ENCODE assay signal across 10 mouse cellular contexts in the genomic region with DNA sequence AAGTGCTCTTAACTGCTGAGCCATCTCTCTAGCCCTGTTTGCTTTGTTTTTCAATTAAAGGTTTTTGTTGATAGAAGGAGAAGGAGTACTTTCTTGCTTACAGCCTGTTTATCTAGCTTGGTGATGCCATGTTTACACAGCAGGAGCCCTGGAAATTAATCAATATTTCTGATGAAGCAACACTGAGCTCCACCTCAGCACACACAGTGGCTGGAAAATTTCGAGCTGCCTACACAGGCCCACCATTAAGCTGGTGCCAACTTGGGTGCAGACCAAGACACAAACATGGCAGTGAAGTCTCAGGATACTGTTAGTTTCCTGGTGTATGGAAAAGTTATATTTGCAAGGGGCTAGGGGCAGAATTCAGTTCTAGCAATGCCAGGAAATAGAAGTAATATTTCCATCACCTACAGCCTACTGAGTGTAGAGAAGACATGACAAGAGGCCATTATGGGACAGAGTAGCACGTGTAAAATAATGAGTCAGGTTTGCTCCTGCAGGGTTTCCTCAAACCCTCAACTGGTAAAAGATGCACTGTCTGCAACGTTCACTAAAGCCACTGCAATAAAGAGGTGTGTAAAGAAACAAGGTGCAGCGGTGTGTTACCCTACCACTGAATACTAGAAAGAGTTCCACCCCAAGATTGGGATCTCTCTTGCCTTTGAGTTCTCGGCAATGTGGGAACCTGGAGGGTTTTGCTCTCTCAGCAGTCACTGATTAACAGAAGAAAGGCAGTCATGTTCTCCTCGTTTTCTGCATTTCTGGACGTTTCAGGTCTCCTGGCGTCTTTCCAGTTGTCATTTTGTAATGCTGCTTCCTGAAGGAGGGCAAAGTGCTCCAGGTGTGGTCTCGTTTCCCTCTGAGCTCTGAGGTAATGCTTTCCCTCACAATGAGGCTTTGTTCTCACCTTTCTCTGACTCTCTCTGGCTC.
DNase-seq lines count a peak whose midpoint lies in the region; ATAC-seq lines count a peak whose summit lies in the region.
"Had no signal": no experiment of that assay in that cellular context is flagged by ENCODE, and none has a peak within 500 bp of the region (broad histone marks: within the 10 kb centered on the region; RNA-seq: fewer than 3 reads in every experiment).

No protein-coding gene starts in this region.

- no peaks in the 10 kb centered on the region for H3K27me3 ChIP-seq in lung, embryonic 16.5 days (ENCODE audit: control insufficient read depth, insufficient read depth, low read depth, low read length)

- no peak overlapping the region for H3K4me2 ChIP-seq in lung, embryonic 16.5 days (ENCODE audit: low read depth, low read length)
- H3K4me2 ChIP-seq: hindbrain, embryonic 13.5 days had no signal

- peak; percentile 34 to 42 for DNase-seq in cerebellum, postnatal 10 days
- no peak for DNase-seq in cerebellum, postnatal 4 days (ENCODE audit: low spot score in 2 of 2)
- no peak for DNase-seq in lung, postnatal 36 days
- peak; percentile 63 to 69 for DNase-seq in kidney, postnatal 36 days
- peak; percentile 70 for DNase-seq in yolk sac, embryonic 10.5 days (ENCODE audit: low spot score)
- no peak for DNase-seq in adrenal gland, adult 2 months
- no peak for DNase-seq in heart, adult 18-20 months
- DNase-seq: cerebellum, postnatal 25 days had no signal

- peak; percentile 80 for ATAC-seq in lung, embryonic 16.5 days (ENCODE audit: low read depth)

- WGBS in lung, embryonic 16.5 days, result 43% methylated on average over 9 of the region's 9 CpGs

- H3K36me3 ChIP-seq in lung, embryonic 16.5 days (ENCODE audit: control insufficient read depth, insufficient read depth, low read length), result no peaks in the 10 kb centered on the region
- H3K36me3 ChIP-seq: hindbrain, embryonic 13.5 days had no signal

- H3K9ac ChIP-seq in lung, embryonic 16.5 days (ENCODE audit: low read length), result no peak overlapping the region
- H3K9ac ChIP-seq: hindbrain, embryonic 13.5 days had no signal

- peaks cover 8% of the 10 kb centered on the region; the same call in 1 of the 2 replicates for H3K4me1 ChIP-seq in lung, embryonic 16.5 days (replicated peaks; ENCODE audit: control insufficient read depth, insufficient read depth, low read length)

- H3K9me3 ChIP-seq in lung, embryonic 16.5 days (ENCODE audit: control insufficient read depth, low read length), result no peaks in the 10 kb centered on the region
- H3K9me3 ChIP-seq: hindbrain, embryonic 13.5 days had no signal

- no peak overlapping the region for H3K4me3 ChIP-seq in lung, embryonic 16.5 days (ENCODE audit: low read length)
- H3K4me3 ChIP-seq: hindbrain, embryonic 13.5 days had no signal

- H3K27ac ChIP-seq in lung, embryonic 16.5 days (ENCODE audit: low read length), result peak overlapping the region; percentile 64
- H3K27ac ChIP-seq: hindbrain, embryonic 13.5 days had no signal

Comparison
In these comparisons a context has a peak if more than half of its experiments do, and no peak if none do; other contexts are left out.
1. DNase-seq: peak in cerebellum, postnatal 10 days (2 of 2), kidney, postnatal 36 days (2 of 2) and yolk sac, embryonic 10.5 days (single experiment); none in cerebellum, postnatal 4 days (0 of 2), lung, postnatal 36 days (single experiment), adrenal gland, adult 2 months (single experiment) and heart, adult 18-20 months (0 of 2).